In the genomic region with DNA sequence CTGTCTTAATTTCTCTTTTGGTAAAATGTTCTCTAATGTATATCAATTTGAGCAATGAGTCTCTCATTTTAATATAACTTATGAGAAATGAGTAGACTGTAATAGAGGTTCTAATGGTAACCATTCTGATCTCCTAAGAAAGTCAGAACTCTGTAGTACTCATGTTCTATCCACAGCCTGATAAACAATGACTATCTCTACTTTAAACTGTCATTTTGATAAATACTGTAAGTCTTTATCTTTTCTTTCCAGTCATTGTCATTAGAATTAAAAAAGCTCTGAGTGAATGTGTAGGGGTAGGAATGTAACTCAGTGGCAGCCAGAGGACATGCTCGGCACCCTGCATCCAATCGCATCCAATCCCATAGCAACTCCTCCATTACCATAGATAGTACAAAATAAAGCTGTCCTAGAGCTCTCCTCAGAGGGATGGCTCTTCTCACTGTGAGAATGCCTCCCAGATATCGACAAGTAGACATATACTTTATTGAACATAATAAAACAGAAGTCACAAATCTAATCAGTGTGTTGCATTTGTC, we compare ENCODE assay signal across 41 mouse cellular contexts. TPM values are rescaled to one million over a fixed set of nuclear protein-coding genes. Genes with fewer than 3 reads are reported as not detected.
"Had no signal": no experiment of that assay in that cellular context is flagged by ENCODE, and none has a peak within 500 bp of the region (broad histone marks: within the 10 kb centered on the region; RNA-seq: fewer than 3 reads in every experiment).

No protein-coding gene starts in this region.

- H3K36me3 ChIP-seq: hindbrain, embryonic 15.5 days had no signal

- H3K9ac ChIP-seq: forebrain, postnatal 0 days; heart, embryonic 12.5 days; hindbrain, embryonic 13.5 days; hindbrain, embryonic 15.5 days; kidney, embryonic 15.5 days; limb, embryonic 13.5 days; limb, embryonic 15.5 days; liver, embryonic 12.5 days had no signal

- ATAC-seq: forebrain, postnatal 0 days; hindbrain, postnatal 0 days; liver, embryonic 12.5 days had no signal

- H3K9me3 ChIP-seq: heart, embryonic 10.5 days; heart, embryonic 12.5 days; hindbrain, embryonic 13.5 days; hindbrain, embryonic 15.5 days; kidney, embryonic 15.5 days; limb, embryonic 13.5 days; limb, embryonic 15.5 days; liver, embryonic 12.5 days had no signal

- DNase-seq: forebrain, postnatal 0 days; gastrocnemius, postnatal 14 days; gastrocnemius, postnatal 36 days; heart, adult 18-20 months; heart, postnatal 10 days; heart, postnatal 36 days; kidney, adult 11 months; kidney, adult 2 months; kidney, adult 9 months; kidney, postnatal 25 days; kidney, postnatal 4 days; layer of hippocampus, adult 9-11 months; layer of hippocampus, postnatal 36 days; left cerebral cortex, postnatal 4 days had no signal

- H3K4me2 ChIP-seq: heart, embryonic 12.5 days; hindbrain, embryonic 13.5 days; hindbrain, embryonic 15.5 days; kidney, embryonic 15.5 days; limb, embryonic 13.5 days; limb, embryonic 15.5 days; liver, embryonic 12.5 days had no signal

- H3K4me1 ChIP-seq: heart, embryonic 10.5 days; hindbrain, embryonic 13.5 days; hindbrain, embryonic 15.5 days; kidney, embryonic 15.5 days; limb, embryonic 13.5 days; limb, embryonic 15.5 days had no signal

- H3K4me3 ChIP-seq: heart, embryonic 10.5 days; heart, embryonic 12.5 days; hindbrain, embryonic 13.5 days; hindbrain, embryonic 15.5 days; kidney, embryonic 15.5 days; layer of hippocampus, adult 2 months; limb, embryonic 13.5 days; limb, embryonic 15.5 days; liver, embryonic 12.5 days had no signal

- H3K27me3 ChIP-seq: heart, embryonic 12.5 days; hindbrain, embryonic 13.5 days; hindbrain, embryonic 15.5 days; kidney, embryonic 15.5 days; limb, embryonic 13.5 days; limb, embryonic 15.5 days; liver, embryonic 12.5 days had no signal

- H3K27ac ChIP-seq: heart, embryonic 10.5 days; hindbrain, embryonic 13.5 days; hindbrain, embryonic 15.5 days; hindbrain, postnatal 0 days; kidney, embryonic 15.5 days; kidney, postnatal 0 days; layer of hippocampus, adult 2 months; limb, embryonic 13.5 days; limb, embryonic 15.5 days had no signal

RNA-seq across cellular contexts. Expression of a gene that starts 44.0 kb away (rescaled TPM):
- total RNA-seq: forebrain, postnatal 0 days; gastrocnemius, adult 18-20 months; gastrocnemius, adult 8-10 months; gastrocnemius, postnatal 14 days; gastrocnemius, postnatal 36 days; heart, adult 18-20 months; heart, adult 8-10 months; heart, postnatal 10 days; heart, postnatal 36 days; hematopoietic stem cell, adult 5-6 weeks; hindbrain, postnatal 0 days; layer of hippocampus, adult 2 months; layer of hippocampus, postnatal 14 days; layer of hippocampus, postnatal 36 days; left cerebral cortex, adult 18-20 months; left cerebral cortex, adult 8-10 months; left cerebral cortex, postnatal 10 days; left cerebral cortex, postnatal 25 days; left cerebral cortex, postnatal 4 days had no signal
- polyA plus RNA-seq: forebrain, postnatal 0 days; gonadal fat pad, adult 2 months; heart, embryonic 10.5 days; heart, embryonic 12.5 days; heart, embryonic 14.5 days; heart, embryonic 16.5 days; hindbrain, embryonic 11.5 days; hindbrain, embryonic 13.5 days; hindbrain, embryonic 15.5 days; hindbrain, postnatal 0 days; intestine, embryonic 14.5 days; intestine, embryonic 16.5 days; kidney, adult 2 months; kidney, embryonic 15.5 days; kidney, postnatal 0 days; limb, embryonic 11.5 days; limb, embryonic 13.5 days; limb, embryonic 15.5 days; liver, embryonic 12.5 days had no signal
